Mouse (Mus musculus): ENCODE results near the gene Zfp697. TPM values are rescaled to one million over a fixed set of nuclear protein-coding genes. Genes with fewer than 3 reads are reported as not detected.
"Not testable (repeated sequence)": the region's sequence is repeated elsewhere in the genome, so short reads cannot be mapped to it uniquely, and the experiment has no call there.

Gene Zfp697
- total RNA-seq, 2 experiments from 2014 or later: 24.0 to 27.7 TPM

DNA sequence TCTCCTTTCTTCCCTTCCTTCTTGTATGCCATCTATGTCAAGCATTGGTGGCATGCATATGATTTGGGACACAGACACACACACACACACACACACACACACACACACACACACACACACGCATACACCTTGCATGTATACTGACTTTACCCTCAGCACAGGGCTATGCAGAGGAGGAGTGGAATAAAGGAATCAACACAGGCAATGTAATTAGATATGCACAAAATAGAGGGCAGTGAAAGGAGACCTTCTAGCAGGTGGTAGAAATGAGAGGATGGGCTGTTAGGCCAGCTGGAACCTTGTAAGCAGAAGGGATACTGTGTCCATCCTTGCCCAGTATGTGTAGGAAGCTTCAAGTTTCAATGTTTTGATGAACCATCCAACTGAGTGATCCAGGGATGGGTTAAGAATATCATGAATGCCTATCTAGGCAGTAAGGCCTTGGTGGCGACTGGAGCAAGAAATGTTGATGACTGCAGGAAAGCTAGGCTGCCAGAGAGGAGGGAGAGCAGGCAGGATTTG is 232.2 kb downstream of the Zfp697 start:
- not testable (repeated sequence) for DNase-seq (ENCODE audit: extremely low spot score in 1 of 2, low spot score in 1 of 2)

DNA sequence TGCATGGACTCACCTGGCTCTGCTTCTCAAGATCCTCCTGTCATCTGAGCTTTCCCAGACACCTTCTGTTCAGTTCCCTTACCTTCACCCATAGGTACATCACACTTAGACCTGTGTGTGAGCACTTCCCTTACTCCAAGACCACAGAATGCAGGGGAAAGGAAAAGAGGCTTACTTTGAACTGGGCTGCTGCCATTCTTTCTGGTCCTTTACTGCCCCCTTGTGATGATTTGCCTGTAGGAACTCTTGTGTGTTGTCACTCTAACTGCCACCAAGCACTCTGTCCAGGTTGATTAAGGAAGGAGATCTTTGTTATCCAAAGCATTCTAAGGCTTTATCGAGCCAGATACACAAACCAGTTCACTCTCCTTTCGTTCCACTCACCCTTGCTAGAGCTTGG is 234.0 kb downstream of the Zfp697 start:
- DNase-seq (ENCODE audit: extremely low spot score in 1 of 2, low spot score in 1 of 2): not testable (repeated sequence)

DNA sequence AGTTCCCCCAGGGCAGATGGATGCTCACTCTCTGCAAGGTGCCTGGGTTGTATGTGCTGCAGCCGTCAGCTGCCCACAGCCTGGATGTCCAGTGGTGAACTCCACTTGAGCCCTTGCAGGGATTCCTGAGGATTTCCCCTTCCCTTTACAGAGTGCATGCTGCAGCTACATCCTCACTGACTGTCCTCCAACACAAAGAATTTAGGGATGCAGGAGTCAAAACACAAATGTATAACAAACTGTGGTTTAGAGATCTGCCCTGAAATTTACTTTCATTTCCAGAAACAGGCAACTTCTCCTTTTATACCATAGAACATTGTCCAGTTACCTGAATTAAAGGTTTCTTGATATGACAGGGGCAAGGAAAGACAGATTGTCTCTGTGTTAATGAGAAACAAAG is 234.5 kb downstream of the Zfp697 start:
- DNase-seq (ENCODE audit: extremely low spot score in 1 of 2, low spot score in 1 of 2): not testable (repeated sequence)

DNA sequence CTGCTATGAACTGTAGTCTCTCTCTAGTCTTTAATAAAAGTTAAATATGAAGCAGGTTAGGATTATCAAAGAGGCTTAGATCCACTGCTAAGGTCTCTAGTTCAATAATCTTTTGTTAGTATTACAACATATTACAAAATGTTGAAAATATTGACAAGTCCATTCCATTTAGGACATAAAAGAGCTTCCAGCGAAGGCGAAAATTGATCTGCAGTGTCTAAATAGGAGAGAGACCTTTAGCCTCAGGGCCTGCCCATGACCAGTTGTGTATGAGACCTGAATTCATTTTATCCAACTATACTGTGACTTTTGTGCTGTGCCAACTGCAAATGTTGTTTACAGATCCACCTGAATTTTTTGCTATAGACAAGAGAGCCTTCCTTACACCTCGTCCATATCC is 247.4 kb downstream of the Zfp697 start:
- DNase-seq (ENCODE audit: extremely low spot score in 1 of 2, low spot score in 1 of 2): no peak

DNA sequence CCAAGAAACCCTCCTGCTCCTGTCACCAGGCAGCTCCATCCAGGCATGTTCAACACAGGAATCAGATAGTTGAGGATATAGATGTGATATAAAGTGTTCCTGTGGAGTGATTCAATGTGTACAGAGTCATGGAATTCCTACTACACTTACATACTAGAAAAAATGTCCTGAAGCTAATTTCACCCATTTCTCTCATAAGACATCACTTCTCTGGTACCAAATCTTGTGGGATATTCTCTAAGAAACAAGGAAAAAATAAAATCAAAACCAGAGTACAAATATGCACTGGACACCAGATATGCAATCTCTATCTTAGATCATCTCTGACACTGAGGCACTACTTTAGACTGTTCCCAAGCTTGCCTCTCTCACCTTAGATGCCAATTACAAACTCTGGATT is 247.9 kb downstream of the Zfp697 start, which contains the start of gene Hsd3b5:
Hsd3b5 (minus strand) TSS at position 101 of the 400 bp plus-strand sequence.
- no peak for DNase-seq (ENCODE audit: extremely low spot score in 1 of 2, low spot score in 1 of 2)

DNA sequence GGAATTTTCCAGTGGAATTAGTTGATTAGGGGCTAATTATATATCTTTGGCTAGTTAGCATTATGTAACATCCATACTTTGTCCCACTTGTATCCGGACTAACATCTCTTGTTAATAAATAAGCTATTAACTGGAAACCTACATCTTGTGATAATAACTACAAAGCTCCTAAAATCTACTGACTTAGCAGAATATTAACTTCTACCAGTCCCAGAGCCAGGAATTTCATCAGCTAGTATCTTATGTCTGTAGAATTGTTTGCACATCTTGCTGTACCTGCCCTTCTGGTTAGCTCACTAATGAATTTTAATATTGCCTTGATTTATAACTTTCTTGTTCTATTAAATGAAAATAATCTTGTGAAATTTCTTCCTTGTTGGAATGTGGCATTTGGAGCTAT is 252.9 kb downstream of the Zfp697 start:
- no peak for DNase-seq (ENCODE audit: extremely low spot score in 1 of 2, low spot score in 1 of 2)

DNA sequence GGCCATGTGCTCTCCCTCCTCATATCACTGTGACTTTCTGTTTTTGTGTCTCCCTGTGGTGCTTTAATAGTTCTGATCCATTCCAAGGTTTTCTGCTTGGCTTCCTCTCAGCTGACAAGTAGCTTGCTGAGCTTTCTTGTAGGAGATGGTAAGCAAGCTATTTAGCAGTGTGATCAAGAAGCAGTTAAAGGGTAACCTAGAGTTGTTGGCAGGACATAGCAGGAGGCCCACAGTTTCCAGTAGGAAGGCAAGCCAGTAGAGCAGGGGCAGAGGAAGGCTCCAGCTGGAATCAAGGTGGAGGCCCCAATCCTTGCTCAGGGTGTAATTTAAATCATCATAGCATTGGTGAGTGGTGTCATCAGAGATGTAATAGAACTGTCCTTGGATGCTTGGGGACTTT is 298.5 kb downstream of the Zfp697 start:
- DNase-seq (ENCODE audit: extremely low spot score in 1 of 2, low spot score in 1 of 2): no peak

DNA sequence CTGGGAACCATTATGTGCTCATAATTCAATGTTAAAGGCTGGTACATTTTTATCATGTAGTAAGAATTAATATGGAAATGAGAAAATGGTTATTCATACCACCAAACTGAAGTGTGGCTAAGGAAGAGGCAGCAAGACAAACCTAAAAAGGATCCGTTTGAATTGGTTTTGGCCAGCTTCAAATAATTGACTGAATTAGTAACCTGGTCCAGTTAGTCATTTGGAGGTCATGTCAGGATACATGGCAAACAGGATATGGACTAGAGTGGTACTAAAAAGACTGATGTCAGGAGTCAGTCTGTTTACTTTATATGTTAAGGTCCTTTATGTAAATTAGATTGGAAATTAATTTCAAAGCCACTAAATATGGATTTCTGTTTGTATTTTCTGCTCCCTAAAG is 300.1 kb downstream of the Zfp697 start:
- no peak for DNase-seq (ENCODE audit: extremely low spot score in 1 of 2, low spot score in 1 of 2)

DNA sequence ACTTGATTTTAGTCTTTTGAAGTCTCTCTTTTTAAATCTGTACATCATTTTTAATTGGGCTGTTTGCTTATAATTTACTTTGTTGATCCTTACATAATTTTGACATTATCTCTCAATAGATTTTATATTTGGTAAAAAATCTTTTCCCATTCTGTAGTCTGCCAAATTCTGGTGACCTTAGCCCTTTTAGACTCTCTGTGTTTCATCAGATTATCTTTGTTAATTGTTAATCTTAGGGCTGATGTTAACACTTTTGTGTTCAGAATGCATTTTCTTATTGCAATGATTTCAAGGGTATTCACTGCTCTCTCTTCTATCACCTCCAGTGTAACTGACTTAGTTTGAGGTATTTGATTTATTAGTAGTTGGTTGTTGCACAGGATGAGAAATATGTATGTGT is 338.5 kb downstream of the Zfp697 start:
- no peak for DNase-seq (ENCODE audit: extremely low spot score in 1 of 2, low spot score in 1 of 2)

DNA sequence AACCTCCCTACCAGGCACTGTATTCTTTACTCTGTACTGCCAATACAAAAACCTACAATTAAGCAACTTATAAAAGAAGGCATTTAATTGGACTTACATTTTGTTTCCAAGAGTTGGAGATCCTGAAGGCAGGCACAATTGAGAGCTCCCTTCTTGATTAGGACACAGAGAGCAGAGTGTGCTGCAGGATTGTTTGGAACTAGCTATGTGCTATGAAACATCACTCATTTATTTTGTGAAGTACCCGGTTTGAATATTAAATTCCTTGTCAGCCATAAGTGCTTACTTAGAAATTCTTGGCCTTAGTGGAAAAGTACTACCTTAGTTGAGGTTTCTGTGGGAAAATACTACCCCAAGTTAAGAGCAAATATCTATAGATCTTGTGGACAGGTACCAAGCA is 342.1 kb downstream of the Zfp697 start, which contains the start of gene Hsd3b2:
Hsd3b2 (minus strand) TSS at position 168 of the 400 bp plus-strand sequence.
- DNase-seq (ENCODE audit: extremely low spot score in 1 of 2, low spot score in 1 of 2): no peak

DNA sequence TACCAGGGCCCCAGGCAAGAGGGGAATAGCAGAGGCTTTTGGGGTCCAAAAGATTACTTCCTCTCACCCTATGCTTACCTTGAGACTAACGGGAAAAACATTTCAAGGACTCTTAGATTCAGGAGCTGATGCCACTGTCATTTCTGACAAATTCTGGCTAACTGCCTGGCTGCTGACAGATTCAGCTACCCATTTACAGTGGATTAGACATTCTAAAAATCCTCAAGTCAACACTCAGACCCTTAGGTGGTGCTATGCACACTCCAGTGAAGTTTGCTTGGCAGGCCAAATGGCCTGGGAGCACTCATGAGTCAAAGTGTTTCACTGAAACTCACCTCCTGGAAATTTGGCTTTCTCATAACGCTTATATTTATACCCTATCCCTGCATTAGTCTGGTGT is 344.0 kb downstream of the Zfp697 start:
- DNase-seq (ENCODE audit: extremely low spot score in 1 of 2, low spot score in 1 of 2): no peak

DNA sequence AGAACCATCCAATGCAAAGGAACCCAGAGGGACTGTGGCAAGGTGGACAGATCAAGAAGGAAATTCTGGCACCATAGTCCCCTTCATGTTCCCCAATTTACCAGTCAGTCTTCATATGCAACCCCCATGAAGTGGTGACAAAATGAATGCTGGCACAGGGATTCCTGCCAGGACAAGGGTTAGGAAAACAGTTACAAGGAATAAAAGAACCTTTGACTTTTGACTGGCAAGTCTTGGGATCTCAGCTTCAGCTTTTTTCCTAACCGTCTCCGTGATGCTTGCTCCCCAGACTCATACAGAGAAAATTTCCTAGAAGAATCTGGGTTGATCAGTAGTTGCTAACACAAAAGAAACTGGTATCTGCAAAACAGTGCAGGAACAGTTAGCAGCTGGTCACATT is 351.5 kb downstream of the Zfp697 start:
- DNase-seq (ENCODE audit: extremely low spot score in 1 of 2, low spot score in 1 of 2): no peak

DNA sequence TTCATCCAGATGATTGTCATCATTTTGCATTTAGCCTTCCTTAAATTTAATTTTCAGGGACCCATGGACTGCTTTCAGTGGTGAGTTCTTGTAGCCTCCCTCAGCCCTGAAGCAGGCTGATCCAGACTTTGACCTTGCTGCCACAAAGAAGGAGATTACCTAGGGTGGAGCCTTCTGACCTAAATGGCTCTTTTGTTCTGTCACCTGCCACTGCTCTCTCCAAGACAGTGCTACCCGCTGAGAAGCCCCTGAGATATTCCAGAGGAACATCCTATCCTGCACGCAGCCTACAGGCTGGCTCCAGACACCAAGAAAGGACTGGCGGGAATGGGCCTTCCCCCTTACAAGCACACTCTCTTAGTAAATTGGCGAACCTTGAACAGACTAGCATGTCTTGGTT is 352.1 kb downstream of the Zfp697 start:
- DNase-seq (ENCODE audit: extremely low spot score in 1 of 2, low spot score in 1 of 2): no peak

DNA sequence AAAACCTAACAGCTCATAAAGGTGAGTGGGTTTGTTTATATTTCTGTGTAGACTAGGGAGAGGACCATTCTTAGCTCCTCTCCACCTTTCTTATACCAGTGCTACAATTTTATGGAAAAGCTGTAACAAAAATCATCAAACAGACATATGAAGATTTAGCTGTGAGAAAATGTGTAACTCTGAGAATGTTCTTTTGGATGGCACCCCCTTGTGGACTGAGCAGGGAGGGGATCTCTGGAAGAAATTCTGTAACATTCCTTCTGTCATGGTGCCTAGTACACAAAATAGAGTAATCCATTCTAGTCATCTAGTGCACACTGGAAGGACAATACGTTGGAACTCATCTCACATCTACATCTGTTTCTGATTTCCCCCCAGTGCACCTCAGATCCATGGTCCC is 358.8 kb downstream of the Zfp697 start:
- not testable (repeated sequence) for DNase-seq (ENCODE audit: extremely low spot score in 1 of 2, low spot score in 1 of 2)

DNA sequence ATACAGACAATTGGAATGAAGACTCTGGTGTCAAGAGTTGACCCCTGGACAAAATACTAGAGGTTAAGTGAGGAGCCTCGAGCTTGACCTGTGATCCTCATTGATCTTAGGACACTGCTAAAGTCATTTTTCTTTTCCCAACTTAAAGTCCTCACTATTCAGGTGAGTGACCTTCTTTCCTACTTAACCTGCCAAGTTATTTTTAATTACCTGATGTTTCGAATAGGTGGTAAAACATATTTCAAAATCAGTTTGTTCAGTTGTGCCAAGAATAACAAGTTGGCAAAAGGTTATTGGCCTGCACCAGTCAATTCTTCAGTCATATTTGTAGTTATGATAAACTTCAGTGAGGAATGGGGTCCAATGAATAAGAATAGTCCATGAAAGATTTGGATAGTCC is 369.9 kb downstream of the Zfp697 start:
- no peak for DNase-seq (ENCODE audit: extremely low spot score in 1 of 2, low spot score in 1 of 2)

DNA sequence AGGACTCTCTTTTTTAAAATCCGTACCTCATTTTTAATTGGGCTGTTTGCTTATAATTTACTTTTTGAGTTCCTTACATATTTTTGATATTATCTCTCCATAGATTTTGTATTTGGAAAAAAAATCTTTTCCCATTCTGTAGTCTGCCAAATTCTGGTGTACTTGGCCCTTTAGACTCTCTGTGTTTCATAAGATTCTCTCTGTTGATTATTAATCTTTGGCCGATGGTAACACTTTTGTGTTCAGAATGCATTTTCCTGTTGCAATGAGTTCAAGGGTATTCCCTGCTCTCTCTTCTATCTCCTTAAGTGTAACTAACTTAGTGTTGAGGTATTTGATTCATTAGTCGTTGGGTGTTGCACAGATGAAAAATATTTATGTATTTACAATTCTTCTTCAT is 374.6 kb downstream of the Zfp697 start:
- no peak for DNase-seq (ENCODE audit: extremely low spot score in 1 of 2, low spot score in 1 of 2)

DNA sequence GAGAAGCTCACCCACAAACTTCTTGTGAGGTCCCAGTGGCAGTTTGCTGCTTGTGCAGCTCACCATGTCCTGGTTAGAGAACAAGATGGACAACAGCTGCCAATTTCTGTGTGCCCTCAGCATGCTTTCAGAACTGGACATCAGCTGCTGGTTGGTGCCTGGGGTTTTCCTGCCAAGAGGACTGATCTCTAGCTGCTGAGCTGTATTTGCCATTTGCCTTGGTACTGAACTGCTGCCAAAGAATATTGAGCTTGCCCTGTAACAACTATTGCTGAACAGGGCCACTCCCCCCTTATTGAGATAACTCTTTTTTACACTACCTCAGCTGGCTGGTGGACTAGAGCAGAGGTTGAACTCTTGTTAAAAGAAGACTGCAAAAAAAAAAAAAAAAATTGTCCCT is 381.9 kb downstream of the Zfp697 start:
- DNase-seq (ENCODE audit: extremely low spot score in 1 of 2, low spot score in 1 of 2): no peak

DNA sequence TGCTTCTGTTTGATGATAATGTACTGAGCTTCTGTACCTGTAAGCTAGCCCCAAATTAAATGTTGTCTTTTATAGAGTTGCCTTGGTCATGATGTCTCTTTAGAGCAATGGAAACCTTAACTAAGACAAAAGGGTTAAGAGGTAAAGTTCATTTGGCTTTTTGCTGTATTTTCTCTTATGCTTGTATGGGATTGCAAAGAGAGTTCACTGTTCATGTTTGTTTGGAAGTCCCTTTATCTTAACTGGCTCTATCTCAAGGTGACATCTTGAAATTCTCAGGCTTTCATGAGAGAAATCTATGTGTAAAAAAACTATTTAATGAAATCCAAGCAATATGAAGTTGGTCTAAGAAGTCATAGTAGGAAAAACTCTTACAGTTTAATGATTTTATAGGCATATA is 398.7 kb downstream of the Zfp697 start:
- DNase-seq (ENCODE audit: extremely low spot score in 1 of 2, low spot score in 1 of 2): no peak

DNA sequence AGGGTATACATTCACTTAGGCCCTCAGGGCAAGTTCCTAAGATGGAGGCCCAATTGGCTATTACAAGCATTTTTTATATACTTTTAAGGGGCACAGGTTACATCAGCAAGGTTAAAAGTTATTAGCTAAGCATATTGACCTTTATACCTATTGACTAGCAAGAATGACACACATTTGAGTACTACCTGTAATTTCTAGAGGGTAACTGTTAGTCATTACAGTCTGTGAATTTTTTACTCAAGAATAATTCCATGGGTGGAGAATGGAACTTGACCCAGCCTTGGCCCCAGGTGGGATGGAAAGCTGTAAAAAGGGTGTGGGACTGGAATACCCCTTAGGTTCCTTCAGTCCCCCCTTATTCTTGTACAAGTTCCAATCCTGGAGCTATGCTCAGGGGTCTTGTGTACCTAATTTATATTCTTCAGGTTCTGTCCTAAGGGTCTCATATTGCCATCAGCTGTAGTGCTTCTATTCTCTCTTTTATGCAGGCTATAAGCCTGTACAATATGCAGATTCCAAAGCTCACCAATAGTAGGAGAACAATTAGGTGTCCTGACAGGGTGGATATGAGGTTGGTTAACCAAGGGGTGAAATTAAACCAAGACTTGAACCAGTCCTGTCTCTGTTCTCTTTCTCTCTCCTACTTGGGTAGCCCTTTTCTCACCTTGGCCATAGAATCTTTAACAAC is 400.1 kb downstream of the Zfp697 start:
- no peak for DNase-seq (ENCODE audit: extremely low spot score in 1 of 2, low spot score in 1 of 2)

DNA sequence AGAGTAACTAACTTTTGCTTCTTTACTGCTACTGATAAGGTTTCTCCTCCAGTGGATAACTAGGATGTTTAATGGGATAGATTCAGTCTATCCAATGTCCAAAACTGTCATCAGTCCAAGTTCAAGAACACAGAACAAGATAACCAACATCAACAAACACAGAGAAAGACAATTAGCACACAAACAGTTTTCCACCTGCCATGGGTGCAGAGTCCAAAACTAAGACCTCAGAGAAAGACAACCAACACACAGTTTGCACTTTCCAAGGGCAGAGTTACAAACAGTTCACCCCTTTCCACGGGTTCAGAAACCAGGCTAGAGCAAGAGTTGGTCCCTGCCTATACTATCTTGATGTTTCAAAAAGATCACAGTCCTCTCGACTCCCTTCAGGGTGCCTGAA is 404.3 kb downstream of the Zfp697 start:
- DNase-seq (ENCODE audit: extremely low spot score in 1 of 2, low spot score in 1 of 2): no peak
